Mouse (Mus musculus) liver, embryonic 14.5 days (tissue): ENCODE measurements around the gene Cep295nl. TPM values are rescaled to one million over a fixed set of nuclear protein-coding genes. Genes with fewer than 3 reads are reported as not detected.
A peak's percentile ranks its signal among the peaks of the same experiment; 100 is the strongest.

Experiments used
- ATAC-seq: fragments of 200-750 bp; cut with Nextera tagmentation; 2 replicates; pipeline ENCODE4 v1.8.0; 2017; ENCODE audit warnings: moderate number of reproducible peaks, mild to moderate bottlenecking, moderate library complexity; ENCODE audit not compliant: insufficient read depth
- DNase-seq, 3 experiments: peaks; one replicate each; pipeline ENCODE4 v3.0.0-alpha.2; 2012 to 2013; ENCODE audit warnings: low read depth in 3 of 3, low spot score in 3 of 3
- H3K27ac ChIP-seq: fragments of 300-500 bp; sonication (generic); 2 replicates; pipeline ENCODE4 v1.5.1; 2014; ENCODE audit warnings: moderate library complexity, mild to moderate bottlenecking, control low read depth, inconsistent platforms
- H3K27me3 ChIP-seq: fragments of 300-500 bp; sonication (generic); 2 replicates; pipeline ENCODE4 v1.6.1; 2014; ENCODE audit warnings: mild to moderate bottlenecking, low read length, moderate library complexity; ENCODE audit not compliant: control insufficient read depth, insufficient read depth
- H3K36me3 ChIP-seq: fragments of 300-500 bp; sonication (generic); replicated peaks from 2 replicates; pipeline ENCODE4 v1.6.1; 2014; ENCODE audit warnings: low read depth; ENCODE audit not compliant: control insufficient read depth, insufficient read depth
- H3K4me1 ChIP-seq, 2 experiments: fragments of 200-500 bp in 1 of 2; fragments of 300-500 bp in 1 of 2; sonication (generic) in 1 of 2; replicated peaks; 2 replicates each; pipeline ENCODE4 v1.6.1; 2012 to 2014; ENCODE audit warnings: antibody characterized with exemption in 1 of 2, inconsistent platforms in 1 of 2, low read length in 1 of 2; ENCODE audit not compliant: control insufficient read depth in 2 of 2, insufficient read depth in 2 of 2
- H3K4me2 ChIP-seq: fragments of 300-500 bp; sonication (generic); 2 replicates; pipeline ENCODE4 v1.6.1; 2014; ENCODE audit warnings: low read depth, mild to moderate bottlenecking, control low read depth, moderate library complexity
- H3K4me3 ChIP-seq, 2 experiments: fragments of 200-500 bp in 1 of 2; fragments of 300-500 bp in 1 of 2; sonication (generic) in 1 of 2; 2 replicates each; pipeline ENCODE4 v1.5.1; 2012 to 2014; ENCODE audit warnings: low read depth in 2 of 2, low read length in 2 of 2, mild to moderate bottlenecking in 2 of 2, control low read depth in 1 of 2, inconsistent platforms in 1 of 2, moderate library complexity in 1 of 2; ENCODE audit not compliant: insufficient read depth in 1 of 2
- H3K9ac ChIP-seq: fragments of 300-500 bp; sonication (generic); replicated peaks from 2 replicates; pipeline ENCODE4 v1.6.1; 2014; ENCODE audit warnings: mild to moderate bottlenecking, control low read depth, moderate library complexity
- H3K9me3 ChIP-seq: fragments of 300-500 bp; sonication (generic); 2 replicates; pipeline ENCODE4 v1.6.1; 2016; ENCODE audit warnings: low read length, mixed read lengths; ENCODE audit not compliant: control insufficient read depth
- CTCF ChIP-seq: IDR thresholded peaks from 2 replicates; pipeline ENCODE4 v1.5.1; 2016; ENCODE audit warnings: antibody characterized with exemption, low read depth, control low read depth
- EP300 ChIP-seq: IDR thresholded peaks from 2 replicates; pipeline ENCODE4 v1.6.1; 2016; ENCODE audit warnings: antibody characterized with exemption, low read depth
- WGBS: fragments of 180-500 bp; shearing (Covaris S2); extraction: QIAGEN DNeasy Blood & Tissue Kit; methylation state at CpG from one replicate; pipeline ENCODE4 v1.1.7; 2014; ENCODE audit not compliant: insufficient replicate concordance; 5-methylcytosine and 5-hydroxymethylcytosine counted together
- polyA plus RNA-seq, 2 experiments: library from polyadenylated mRNA; depleted of rRNA in 1 of 2; stranded (reverse) in 1 of 2; unstranded in 1 of 2; fragments of >200 nt; fragmentation: Nextera tagmentation in 1 of 2; extraction: Ambion mirVana in 1 of 2; gene quantifications; 2 replicates each; pipeline versions ENCODE4 v1.2.1 to v1.2.3; 2012 to 2014

Gene Cep295nl
- polyA plus RNA-seq, 2 experiments = 0.04 TPM; not detected in 1

DNA sequence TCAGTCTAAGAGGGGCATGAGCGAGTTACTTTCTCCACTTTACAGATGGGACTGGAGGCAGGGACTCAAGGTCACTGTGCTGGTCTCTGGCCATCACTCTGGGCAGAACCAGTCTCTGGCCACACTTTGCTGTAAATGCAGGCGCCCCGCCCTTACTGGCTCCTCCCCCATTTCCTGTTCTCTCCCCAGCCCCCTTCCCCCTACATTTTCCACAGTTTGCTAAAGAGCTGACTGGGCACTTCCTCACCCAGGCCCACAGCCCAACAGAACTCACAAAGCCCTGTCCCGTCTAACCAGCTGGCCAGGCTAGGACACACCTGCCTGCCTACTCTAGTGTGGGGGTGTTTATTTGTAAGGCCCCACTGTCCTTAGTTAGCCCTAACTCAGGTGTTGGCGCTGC, 6.6 kb upstream of the Cep295nl start:
- Histone ChIP-seq H3K27me3 (peaks cover under 1% of the 10 kb centered on the region), H3K9me3 (no peaks in the 10 kb centered on the region), H3K4me1 (peaks cover 0 to 5% of the 10 kb centered on the region in 2 experiments; a peak in 2 of 4 replicates), H3K9ac (no peak overlapping the region), H3K4me3 (no peak overlapping the region), H3K36me3 (no peaks in the 10 kb centered on the region), H3K4me2 (no peak overlapping the region), H3K27ac (no peak overlapping the region)
- WGBS = 19% methylated on average over 5 of the region's 5 CpGs
- DNase-seq (no peak), ATAC-seq (0 out of 2 replicates have a peak, but pooled peaks have one; percentile 11)
- TF ChIP-seq CTCF = no peak
- TF ChIP-seq EP300 = no peak

- H3K9ac ChIP-seq = no peak overlapping the region
- no peaks in the 10 kb centered on the region for H3K9me3 ChIP-seq
- H3K4me3 ChIP-seq = no peak overlapping the region
- TF ChIP-seq EP300 (no peak), CTCF (no peak)
- no peak overlapping the region for H3K4me2 ChIP-seq
- H3K4me1 ChIP-seq = peaks cover 0 to 5% of the 10 kb centered on the region in 2 experiments; a peak in 2 of 4 replicates
- H3K27ac ChIP-seq = no peak overlapping the region
- WGBS = 23% methylated on average over 3 of the region's 3 CpGs
- DNase-seq = no peak
- no peaks in the 10 kb centered on the region for H3K27me3 ChIP-seq
- ATAC-seq = no peak
- H3K36me3 ChIP-seq = no peaks in the 10 kb centered on the region
Measured at GRCm38 (mm10) chr11:118348419-118348818, 6.1 kb upstream of the Cep295nl start.

DNA sequence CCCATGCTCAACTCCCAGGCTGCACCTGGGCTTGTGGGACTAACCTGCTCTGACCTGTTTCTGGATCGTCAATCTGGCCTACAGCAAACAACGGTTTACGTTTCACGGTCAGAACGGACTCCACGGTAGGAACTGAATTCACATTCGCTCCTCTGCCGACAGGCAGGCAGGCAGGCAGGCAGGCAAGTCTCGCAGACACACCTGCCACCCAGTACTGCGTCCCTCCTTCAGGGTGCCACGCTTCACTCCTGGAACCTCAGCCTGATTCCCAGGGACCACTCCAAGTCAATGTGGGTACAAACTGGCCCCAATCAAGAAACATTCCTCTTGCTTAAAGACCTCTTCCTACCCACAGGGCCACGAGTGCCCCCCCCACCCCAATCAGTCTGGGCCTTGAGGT, 5.6 kb upstream of the Cep295nl start:
- Histone ChIP-seq H3K4me3 (no peak overlapping the region), H3K4me2 (no peak overlapping the region), H3K9ac (no peak overlapping the region), H3K9me3 (no peaks in the 10 kb centered on the region), H3K4me1 (peaks cover 0 to 5% of the 10 kb centered on the region in 2 experiments; a peak in 2 of 4 replicates), H3K27me3 (no peaks in the 10 kb centered on the region), H3K36me3 (no peaks in the 10 kb centered on the region), H3K27ac (no peak overlapping the region)
- TF ChIP-seq EP300 (no peak), CTCF (no peak)
- 73% methylated on average over 12 of the region's 12 CpGs for WGBS
- ATAC-seq (no peak), DNase-seq (no peak)

DNA sequence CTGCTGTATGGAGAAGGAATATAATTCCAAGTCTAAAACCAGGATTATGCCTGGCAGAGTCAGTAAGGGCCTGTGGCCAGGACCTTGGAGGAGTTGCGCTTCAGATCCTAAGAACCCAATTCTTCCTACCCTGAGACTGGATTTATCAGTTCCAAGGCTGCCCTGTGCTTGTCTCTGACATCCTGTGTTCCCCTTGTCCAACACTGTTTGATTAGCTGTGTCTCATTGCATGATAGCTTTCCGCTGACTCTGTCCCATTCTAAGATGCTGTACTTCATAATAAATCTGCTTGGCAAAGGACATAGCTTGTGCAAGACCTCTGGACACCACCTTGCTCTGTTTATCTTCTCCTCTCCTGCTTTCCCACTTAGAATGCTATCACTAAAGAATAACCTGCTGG, 5.1 kb upstream of the Cep295nl start:
- Histone ChIP-seq H3K27ac (no peak overlapping the region), H3K27me3 (no peaks in the 10 kb centered on the region), H3K4me2 (no peak overlapping the region), H3K9me3 (no peaks in the 10 kb centered on the region), H3K36me3 (no peaks in the 10 kb centered on the region), H3K4me1 (peaks cover 0 to 5% of the 10 kb centered on the region in 2 experiments; a peak in 2 of 4 replicates), H3K9ac (no peak overlapping the region), H3K4me3 (no peak overlapping the region)
- no peak for ATAC-seq
- WGBS = 73% methylated on average over 2 of the region's 2 CpGs
- no peak for DNase-seq
- TF ChIP-seq CTCF (no peak), EP300 (no peak)

- no peaks in the 10 kb centered on the region for H3K27me3 ChIP-seq
- no peak for DNase-seq
- H3K4me1 ChIP-seq = peaks cover 0 to 5% of the 10 kb centered on the region in 2 experiments; a peak in 2 of 4 replicates
- no peak for TF ChIP-seq CTCF
- no peak for TF ChIP-seq EP300
- WGBS = 68% methylated on average over 8 of the region's 8 CpGs
- H3K4me2 ChIP-seq = no peak overlapping the region
- no peaks in the 10 kb centered on the region for H3K9me3 ChIP-seq
- no peak overlapping the region for H3K4me3 ChIP-seq
- no peaks in the 10 kb centered on the region for H3K36me3 ChIP-seq
- no peak overlapping the region for H3K27ac ChIP-seq
- H3K9ac ChIP-seq = no peak overlapping the region
- ATAC-seq = no peak
Measured at GRCm38 (mm10) chr11:118346395-118347096, 4.2 kb upstream of the Cep295nl start.
